Mouse (Mus musculus) brain, adult 2 months (tissue): ENCODE results near the gene Sorcs2.

Experiments used
- DNase-seq: peaks from one replicate; pipeline ENCODE4 v3.0.0; 2011; ENCODE audit warnings: low read depth, low spot score

Sorcs2 gene

DNA sequence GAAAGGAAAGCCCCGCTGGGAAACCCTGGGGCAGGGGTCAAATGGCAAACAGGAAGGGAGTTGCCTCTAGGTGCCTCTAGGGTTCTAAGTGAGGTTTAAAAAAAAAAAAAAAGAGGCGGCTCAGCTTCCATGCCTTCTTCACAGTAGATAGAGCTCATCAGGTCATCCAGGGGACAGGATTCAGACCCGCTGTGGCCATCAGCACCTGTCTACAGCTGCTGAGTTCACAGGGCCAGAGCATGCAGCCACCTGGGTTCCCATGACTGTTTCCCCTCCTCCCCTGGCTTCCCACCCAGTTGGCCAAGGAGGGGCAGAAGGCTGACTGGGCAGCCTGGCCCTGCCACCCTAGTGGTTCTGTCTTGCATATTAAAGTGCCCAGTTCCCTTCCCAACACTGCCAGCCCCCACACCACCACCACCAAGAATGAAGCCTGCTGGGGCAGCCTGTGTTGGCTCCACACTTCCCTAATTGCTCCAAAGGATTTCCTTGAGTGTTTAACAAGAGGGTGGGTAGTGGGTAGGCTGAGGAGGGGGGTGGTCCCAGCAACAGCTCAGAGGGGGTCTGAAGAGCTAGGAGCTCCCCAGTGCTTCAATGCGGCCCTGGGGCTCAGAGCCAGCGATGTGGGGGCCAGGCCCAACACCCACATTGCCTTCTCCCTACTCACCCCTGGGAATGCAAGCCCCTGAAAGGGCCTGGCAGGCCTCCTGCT, 38.2 kb downstream of the Sorcs2 start:
- DNase-seq = no peak

DNA sequence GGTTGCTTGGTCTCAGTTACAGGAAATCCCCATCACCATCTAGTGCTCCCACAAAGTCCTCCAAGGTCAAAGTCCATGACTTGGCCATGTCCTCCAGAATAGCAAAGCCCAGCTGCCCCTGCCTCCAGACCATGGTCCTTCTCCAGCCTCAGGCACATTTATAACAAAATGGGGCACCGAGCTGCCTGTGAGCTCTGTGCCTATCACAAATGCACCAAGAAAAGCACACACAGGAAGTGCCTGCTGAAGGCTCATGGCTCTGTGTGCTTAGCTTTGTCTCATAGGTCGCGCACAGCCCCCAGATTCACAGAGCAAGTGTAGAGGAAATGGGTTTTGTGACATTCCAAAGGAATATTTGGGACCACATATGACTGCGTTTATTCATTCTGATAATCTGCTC, 39.8 kb downstream of the Sorcs2 start:
- no peak for DNase-seq

DNA sequence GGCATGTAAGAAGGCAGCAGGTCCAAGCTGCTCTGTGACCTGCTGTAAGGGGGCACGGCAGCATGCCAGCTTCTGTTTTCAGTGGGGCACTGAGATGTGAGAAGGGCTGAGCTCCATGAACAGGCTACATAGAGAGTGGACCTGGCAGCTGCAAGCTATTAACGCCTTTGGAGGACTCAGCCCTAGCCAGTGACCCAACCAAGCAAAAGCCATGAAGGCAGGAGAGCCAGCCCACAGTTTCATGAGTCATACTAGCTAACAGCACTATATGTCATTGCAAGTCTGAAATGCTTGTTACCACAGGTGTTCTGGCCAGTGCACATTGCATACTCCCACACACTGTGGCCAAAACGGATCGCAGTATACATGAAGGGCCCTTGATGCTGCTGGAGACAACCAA, 41.3 kb downstream of the Sorcs2 start:
- DNase-seq = no peak

DNA sequence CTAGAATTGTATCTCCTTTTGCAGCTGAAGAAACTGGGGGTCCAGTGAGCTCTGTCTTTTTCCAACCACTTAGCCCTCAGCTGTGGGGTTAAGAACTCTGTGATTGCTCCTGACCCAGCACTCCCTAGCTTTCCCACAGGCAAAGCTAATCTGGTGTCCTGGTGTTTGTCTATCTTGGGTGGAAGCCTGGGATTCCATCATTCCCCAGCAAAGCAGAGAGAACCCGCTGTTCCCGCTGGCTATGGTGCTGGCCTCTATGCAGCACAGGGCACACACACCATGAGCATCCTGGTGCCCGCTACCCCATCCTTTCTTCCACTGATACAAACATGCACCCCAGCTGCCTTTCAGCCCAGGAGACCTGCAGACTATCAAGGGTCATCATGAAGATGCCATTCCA, 42.3 kb downstream of the Sorcs2 start:
- no peak for DNase-seq

DNA sequence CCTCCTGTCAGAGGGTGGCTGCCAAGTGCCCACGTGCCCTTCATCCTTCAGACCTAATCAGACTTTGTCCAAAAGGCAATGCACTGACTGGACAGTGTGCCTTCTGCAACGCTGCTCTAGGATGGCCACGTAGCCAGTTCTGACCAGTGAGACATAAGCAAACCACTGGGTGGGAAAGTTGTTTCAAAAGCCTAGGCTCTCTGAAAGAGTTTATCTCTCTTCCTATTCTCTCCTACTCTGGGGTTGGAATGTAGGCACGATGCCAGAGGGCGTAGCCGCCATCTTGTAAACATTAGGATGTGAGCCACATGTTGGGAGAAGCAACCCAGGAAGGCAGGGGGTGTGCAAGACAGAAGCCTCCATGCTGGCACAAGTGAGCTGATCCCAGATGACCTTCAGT, 44.3 kb downstream of the Sorcs2 start:
- DNase-seq = no peak

DNA sequence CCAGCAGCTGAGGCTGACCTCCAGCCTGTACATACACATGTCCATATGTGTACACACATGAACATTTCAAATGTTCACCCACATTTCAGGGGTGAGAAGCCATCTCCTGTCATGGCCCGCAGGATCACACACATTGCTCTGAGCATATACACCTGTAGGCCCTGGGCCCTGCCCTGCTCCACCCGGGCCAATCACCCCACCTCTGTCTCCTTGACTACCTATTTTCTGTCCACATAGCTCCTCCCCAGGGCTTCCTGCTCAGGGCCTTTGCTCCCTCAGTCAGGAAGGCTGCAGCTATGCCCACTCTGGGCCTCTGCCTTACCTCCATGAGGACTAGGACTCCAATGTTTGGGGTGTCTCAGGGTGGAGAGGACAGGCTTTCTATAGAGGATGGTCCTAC, 44.7 kb downstream of the Sorcs2 start:
- no peak for DNase-seq

DNA sequence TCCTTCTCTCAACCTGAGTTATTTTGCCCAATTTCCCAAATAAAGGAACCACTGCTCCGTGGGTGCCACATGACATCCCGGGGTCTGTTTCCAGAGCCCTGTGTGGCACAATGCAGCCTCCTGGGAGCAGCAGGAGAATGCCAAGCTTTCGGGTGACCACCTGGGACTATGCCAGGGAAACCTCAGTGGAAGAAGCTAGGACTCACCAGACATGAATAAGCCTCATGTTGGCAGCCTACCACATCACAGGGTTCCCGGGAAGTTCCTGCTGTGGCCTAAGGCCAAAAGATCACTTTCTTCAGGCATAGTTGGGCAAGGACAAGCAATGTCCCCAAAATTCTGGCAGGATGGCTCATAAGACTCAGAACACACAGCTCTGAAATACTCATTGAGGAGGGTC, 51.2 kb downstream of the Sorcs2 start:
- no peak for DNase-seq

DNA sequence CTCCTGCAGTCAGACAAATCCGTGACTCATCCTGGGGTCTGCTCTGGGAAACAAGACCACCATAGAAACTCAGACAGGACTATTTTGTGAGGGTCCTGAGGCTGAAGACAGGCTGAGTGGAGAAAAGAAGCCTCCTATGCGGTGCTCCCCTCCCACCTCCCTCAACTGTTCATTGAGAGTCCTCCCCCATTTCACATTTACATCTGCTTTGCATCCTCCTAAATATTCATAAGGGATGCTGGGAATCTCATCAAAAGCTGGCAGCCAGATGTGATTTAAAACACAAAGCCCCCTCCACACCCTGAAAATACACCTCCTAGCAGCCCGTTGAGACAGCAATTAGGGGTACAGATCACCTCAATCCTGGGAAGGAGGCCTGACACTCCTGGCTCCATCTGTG, 58.7 kb downstream of the Sorcs2 start:
- DNase-seq = no peak

DNA sequence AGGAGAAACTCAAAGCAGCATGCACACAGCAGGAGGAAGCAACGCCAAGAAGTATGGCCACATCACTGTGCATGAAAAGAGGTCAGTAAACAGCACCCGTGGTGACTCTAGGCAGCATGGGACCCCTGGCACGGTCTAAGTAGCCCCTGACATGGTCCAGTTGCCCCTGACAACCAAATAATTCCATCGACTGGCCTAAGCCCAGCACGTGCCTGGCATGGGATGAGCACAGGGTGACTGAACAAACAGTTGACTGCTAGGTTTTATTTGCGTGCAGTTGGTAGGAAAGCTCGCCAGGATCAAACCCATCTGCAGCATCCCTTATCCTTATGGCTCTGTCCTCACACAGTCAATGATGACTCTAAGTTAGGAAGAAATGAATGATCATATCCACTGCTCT, 61.7 kb downstream of the Sorcs2 start:
- no peak for DNase-seq

DNA sequence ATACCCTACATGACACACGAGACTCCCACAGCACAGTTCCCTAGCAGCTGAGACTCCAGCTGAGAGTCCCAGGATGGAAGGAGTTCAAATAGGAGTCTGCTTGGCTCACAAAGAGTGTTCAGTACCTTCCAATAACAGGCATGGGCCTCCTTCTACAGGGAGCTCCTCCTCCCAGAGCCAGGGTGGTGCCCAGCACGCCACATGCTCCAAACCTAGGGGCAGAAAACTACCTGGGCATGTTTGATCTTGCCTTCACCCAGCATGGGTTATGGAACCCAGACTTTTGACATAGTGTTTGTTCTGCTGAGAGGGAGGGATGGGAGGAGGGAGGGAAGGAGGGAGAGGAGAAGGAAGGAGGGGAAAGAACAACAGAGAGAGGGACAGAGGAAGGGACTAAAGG, 62.3 kb downstream of the Sorcs2 start:
- no peak for DNase-seq

DNA sequence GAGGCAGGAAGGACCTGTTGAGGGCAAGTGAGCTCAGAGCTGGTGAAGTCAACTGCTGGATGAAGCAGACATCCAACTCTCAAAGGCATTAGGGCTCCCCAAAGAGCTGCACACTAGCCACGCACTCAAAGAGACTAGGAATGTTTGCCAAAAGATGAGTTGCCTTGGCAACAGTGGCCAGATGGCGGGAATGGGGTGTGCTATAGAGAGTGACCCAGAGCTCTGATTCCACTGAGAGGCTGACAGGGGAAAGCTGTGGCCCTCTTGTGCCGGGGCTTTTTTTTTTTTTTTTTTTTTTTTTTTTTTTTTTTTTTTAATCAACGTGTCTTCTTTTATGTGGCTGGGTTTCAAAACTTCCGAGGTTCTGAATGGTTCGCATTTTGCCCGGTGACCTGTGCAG, 63.7 kb downstream of the Sorcs2 start:
- DNase-seq = peak; percentile 46

DNA sequence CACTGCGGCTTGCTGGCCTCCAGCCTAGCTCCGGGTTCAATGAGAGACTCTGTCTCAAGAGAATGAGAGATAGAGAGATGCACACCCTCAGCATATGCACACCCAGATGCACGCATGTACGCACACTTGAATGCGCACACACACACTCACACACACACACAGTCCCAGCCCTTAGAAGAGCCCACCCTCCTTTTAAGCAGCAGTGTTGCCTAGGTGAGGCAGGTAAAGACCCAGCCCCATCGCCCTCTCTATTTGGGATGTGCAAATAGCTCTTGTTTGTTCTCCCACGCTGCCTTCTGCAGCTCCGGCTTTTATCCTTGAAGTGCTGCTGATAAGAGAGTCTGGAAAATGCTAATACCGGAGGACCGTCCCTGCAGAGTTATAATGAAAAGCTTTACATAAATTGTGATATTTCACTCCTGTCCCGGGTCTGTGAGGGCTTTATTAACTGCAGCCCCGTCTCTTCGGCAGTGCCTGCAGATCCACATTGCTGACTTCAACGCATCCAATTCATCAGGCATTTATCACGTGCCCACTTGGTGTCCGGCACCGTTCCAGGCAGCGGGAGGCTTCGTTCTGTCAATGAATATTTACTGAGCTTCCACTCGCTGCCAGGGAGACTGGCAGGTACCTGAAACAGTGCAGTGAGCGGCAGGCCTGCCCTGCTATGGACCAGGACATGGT, 67.3 kb downstream of the Sorcs2 start:
- DNase-seq = peak; percentile 36

DNA sequence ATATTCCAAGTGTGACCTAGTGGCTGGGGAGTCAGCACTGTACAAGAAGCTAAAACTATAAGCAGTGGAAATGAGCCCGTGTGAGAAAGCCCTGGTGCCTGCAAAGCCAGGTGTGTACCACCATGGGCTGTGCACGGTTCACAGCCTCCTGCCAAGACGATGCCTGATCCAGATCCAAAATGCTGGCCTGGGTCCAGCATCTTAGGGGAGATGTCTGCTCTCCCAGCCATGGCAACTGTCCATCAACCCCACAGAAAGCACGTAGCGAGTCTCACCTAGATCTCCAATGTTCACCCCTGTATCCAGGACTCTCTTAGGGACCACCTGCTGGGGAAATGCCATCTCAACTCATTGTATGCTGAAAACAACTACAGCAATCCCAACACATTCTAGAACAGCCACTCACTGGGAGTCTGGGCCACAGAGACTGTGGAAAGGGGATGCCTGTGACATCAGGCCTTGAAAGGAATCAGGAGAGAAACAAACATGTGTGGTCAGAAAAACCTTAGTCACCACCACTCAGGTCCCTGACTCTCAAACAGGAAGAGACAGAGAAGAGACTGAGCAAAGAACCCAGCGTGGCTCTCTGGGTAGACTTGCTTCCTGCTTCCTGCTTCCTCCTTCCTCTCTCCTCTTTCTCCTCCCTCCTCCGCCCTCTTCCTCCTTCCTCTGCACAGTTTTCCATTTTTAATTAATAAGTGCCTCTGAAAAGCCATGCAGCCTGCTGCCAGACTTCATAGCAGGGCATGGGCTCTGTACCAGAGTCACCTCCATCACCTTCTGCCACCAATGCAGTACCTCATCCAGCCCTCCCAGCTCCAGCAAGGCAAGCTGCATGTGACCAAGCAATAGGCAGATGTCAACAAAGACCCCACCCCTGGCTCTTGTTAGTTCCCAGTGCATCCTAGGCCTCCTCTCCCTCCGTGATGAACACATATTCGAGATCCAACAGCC, 71.6 kb downstream of the Sorcs2 start:
- no peak for DNase-seq

DNA sequence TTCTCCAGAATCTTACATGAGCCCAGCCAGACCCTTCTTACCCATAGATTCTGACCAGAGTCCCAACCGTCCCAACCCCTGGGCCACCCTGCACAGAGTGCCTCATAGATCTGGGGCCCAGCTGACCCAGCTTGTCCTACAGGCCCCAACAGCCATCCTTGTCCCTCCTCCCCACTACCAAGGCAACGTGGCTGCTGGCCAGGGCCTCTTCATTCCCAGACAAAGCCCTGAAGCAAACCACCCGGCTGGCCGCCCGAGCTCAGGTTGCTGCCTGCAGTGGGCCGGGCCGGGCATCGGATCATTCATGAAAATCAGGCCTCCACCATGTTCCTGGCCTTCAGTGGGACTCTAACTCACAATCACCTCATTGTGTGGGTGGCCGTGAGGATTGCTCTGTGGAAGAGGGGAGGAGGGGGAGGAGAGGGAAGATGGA, 73.8 kb downstream of the Sorcs2 start:
- DNase-seq = peak; percentile 63

DNA sequence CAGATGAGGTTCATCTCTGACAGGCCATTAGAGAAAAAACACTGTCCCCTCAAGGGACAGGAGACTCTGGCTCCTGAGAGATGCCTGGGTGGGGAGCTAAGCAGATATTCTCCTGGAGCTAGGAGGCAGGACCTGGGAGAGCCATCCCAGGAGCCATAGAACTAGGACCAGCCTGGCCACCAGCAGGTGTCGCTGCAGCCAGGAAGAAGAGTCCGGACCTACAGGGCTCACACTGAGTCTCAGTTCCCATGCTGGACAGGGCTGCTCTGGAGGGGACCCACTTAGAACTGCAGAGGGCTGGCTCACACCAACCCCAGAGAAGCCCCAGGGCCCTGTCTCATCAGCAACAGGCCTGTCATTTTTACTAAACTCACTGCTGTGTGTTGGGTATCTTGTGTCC, 74.4 kb downstream of the Sorcs2 start:
- peak; percentile 71 for DNase-seq

DNA sequence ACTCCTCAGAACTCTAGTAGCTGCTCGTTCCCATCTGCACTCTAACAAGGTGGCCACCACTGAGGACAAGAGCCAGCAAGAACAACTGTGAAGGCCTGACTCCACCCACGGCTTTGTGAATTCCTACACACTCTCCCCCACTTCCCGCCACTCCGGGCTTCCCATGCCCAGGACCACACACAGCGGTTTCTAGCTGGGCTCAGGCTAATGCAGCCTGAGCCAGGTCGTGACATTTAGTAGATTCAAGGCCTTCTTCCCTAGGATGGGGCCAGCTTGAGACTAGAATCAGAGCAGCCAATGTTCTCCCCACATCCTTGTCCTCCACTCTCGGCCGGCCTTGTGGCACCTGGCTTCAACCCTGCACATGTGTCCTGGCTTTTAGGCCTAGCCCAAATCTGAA, 76.4 kb downstream of the Sorcs2 start:
- DNase-seq = no peak

DNA sequence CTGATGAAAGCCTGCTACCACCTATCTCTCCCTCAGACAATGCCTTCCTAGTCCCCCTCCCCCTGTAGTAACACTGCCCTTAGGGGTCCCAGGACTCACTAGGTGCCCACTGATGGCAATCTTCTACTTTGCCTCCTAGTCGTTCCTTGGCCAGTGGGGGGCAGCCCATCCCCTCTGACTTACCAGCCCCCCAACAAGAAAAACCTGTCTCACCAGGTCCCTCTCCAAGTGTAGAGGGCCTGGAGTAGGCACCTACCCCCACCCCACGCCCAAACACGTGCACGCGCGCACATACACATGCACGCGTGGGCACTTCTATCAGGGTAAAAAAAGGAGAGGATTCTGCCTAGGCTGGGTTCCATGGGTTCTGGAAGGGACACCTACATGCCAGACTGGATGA, 77.3 kb downstream of the Sorcs2 start:
- DNase-seq = no peak

DNA sequence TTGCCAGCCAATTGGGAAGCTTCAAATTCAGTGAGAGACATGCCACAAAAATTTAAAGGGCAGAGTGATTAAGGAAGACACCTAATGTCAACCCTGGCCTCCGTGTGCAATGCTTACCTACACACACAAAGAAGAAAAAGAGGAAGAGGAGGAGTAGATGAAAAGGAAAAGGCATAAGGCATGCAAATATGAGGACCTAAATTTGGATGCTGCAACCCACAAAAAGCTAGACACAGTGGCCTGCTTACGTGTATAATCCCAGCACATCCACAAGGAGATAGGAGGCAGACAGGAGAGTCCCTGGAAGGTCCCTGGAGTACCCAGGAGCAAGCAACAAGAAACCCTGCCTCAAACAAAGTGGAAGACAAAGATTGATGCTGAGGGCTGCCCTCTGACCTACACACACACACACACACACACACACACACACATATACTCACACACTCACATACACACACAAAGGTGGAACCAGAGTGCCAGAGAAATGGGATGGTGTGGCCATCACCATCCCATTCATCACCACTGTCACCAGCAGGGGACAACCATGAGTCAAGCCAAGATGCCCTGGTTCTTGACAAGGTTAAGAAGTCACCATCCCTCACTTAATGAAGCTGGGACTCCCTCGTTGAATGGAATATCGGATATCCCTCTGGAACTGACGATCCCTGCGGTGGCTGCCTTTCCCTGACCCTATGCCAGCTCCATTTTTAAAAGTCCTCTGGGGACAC, 80.1 kb downstream of the Sorcs2 start:
- no peak for DNase-seq

DNA sequence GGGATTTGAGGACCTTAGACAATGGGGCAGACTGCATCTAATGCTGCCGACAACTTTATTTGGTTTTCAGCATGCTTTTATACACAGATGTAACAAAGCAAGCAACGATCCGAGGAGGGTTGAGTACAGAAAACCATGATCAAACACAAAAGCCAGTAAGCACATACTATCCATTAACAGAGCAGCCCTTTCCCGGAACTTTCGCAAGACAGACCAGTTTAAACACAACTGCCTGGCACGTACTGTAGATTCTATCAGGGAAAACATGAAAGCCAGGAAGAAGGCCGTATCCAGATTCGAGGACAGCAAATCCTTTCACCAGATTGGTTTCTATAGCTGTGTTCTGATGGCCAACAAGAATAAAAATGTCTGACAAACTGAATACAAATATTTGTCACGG, 82.8 kb downstream of the Sorcs2 start:
- no peak for DNase-seq

DNA sequence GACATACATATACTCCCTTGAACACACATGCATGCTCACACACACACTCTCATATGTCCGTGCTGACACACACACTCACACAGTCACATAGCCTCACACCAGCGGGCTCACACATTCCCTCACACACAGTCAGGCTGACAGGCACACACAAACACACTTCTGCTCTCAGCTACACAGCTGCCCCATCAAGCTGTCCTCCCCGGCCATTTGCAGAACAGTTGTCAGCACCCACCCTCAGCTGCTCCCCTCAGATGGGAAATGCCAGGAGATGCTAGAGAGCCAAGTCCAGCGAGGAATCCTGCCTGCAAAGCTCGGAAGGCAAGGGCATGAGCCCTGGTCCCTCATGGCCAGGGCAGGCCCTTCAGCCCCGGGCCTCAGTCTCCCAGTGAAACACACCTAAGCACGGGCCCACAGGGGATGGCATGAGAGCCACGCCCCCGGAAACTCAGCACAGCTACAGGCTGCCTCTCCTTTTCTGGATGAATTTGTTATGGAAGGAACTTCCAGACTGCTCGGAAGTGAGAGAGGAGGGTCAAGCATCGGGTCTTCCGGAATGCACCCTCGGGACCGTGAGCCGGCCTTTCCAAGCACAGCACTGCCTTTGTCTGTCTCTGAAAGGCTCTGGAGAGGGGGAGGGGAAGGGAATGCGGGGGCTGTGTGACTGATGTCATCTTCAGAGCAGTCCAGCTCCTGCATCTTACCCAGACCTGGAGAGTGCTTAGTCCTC, 84.4 kb downstream of the Sorcs2 start:
- DNase-seq = peak; percentile 46

DNA sequence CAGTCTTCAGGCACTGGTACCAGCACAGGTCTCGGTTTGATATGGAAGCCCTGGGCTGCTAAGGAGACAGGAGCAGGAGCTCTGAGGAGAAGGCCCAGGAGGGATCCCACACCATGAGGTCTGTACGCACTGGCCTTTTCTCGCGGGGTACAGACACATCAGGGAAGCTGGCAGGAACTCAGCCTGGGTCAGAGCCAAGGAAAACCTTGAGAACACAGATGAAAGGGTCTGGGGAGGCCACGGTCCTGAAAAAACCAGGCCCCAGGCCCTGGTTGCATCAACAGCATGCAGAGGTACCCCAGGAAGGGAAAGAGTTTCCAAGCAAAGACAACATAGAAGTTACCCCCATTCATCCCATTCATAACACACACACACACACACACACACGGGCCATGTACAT, 85.0 kb downstream of the Sorcs2 start:
- DNase-seq = no peak
